Mouse (Mus musculus) testis, postnatal 10 days (tissue): ENCODE data around the gene Zc3h4.

Experiments used
- DNase-seq: peaks from one replicate; pipeline ENCODE4 v3.0.0; 2021; ENCODE audit warnings: low spot score

Zc3h4 gene

GRCm38 (mm10) chr7:16477628-16478027 lies 76.9 kb downstream of the Zc3h4 start, which contains the start of gene Npas1:
Gene Npas1 (minus strand): TSS chr7:16477728.
- no peak for DNase-seq
